21 mouse cellular contexts compared by ENCODE assay signal in genomic region chr3:128856515-128856914, GRCm38 (mm10).
DNase-seq lines count a peak whose midpoint lies in the region; ATAC-seq lines count a peak whose summit lies in the region.
"Had no signal": no experiment of that assay in that cellular context is flagged by ENCODE, and none has a peak within 500 bp of the region (broad histone marks: within the 10 kb centered on the region; RNA-seq: fewer than 3 reads in every experiment).

No protein-coding gene starts in this region.

- H3K4me3 ChIP-seq in hindbrain, embryonic 10.5 days, result no peak overlapping the region
- H3K4me3 ChIP-seq in hindbrain, embryonic 13.5 days, result no peak overlapping the region
- no peak overlapping the region for H3K4me3 ChIP-seq in midbrain, embryonic 14.5 days (replicated peaks; ENCODE audit: low read depth, low read length)
- no peak overlapping the region for H3K4me3 ChIP-seq in midbrain, embryonic 16.5 days (ENCODE audit: low read depth, low read length)
- no peak overlapping the region for H3K4me3 ChIP-seq in embryonic facial prominence, embryonic 12.5 days
- H3K4me3 ChIP-seq: forebrain, embryonic 10.5 days; limb, embryonic 15.5 days; myocyte had no signal

- ATAC-seq in hindbrain, embryonic 13.5 days (ENCODE audit: low FRiP score), result no peak
- no peak for ATAC-seq in midbrain, embryonic 14.5 days (ENCODE audit: low FRiP score, low TSS enrichment)
- no peak for ATAC-seq in midbrain, embryonic 16.5 days
- no peak; the same call in 1 of the 2 replicates for ATAC-seq in embryonic facial prominence, embryonic 12.5 days (ENCODE audit: insufficient number of reproducible peaks, insufficient read depth, low FRiP score, low TSS enrichment)
- ATAC-seq: forebrain, embryonic 16.5 days; hindbrain, postnatal 0 days; intestine, embryonic 16.5 days had no signal

- peak; percentile 6 for DNase-seq in hindbrain, embryonic 10.5 days (ENCODE audit: low spot score)
- peak; percentile 22 for DNase-seq in midbrain, embryonic 14.5 days
- DNase-seq in retina, embryonic 14.5 days (ENCODE audit: low spot score), result peak; percentile 45
- no peak for DNase-seq in layer of hippocampus, postnatal 36 days
- no peak for DNase-seq in cerebellum, adult 8-10 months
- DNase-seq: adrenal gland, postnatal 10 days; cerebellum, adult 9-10 months; heart, postnatal 36 days; kidney, adult 9 months; kidney, postnatal 25 days; lung, embryonic 14.5 days had no signal

- no peak overlapping the region for H3K4me2 ChIP-seq in hindbrain, embryonic 13.5 days
- H3K4me2 ChIP-seq in midbrain, embryonic 14.5 days (ENCODE audit: low read length), result no peak overlapping the region
- H3K4me2 ChIP-seq in midbrain, embryonic 16.5 days (ENCODE audit: low read length), result no peak overlapping the region
- no peak overlapping the region for H3K4me2 ChIP-seq in embryonic facial prominence, embryonic 12.5 days (replicated peaks)
- H3K4me2 ChIP-seq: limb, embryonic 15.5 days; lung, embryonic 14.5 days had no signal

- no peaks in the 10 kb centered on the region for H3K36me3 ChIP-seq in hindbrain, embryonic 10.5 days
- no peaks in the 10 kb centered on the region for H3K36me3 ChIP-seq in hindbrain, embryonic 13.5 days
- no peaks in the 10 kb centered on the region for H3K36me3 ChIP-seq in midbrain, embryonic 14.5 days (ENCODE audit: control insufficient read depth, insufficient read depth, low read length)
- H3K36me3 ChIP-seq in midbrain, embryonic 16.5 days (ENCODE audit: control insufficient read depth, insufficient read depth, low read length), result no peaks in the 10 kb centered on the region
- H3K36me3 ChIP-seq in embryonic facial prominence, embryonic 12.5 days, result no peaks in the 10 kb centered on the region
- H3K36me3 ChIP-seq: forebrain, embryonic 10.5 days; limb, embryonic 15.5 days had no signal

- H3K27me3 ChIP-seq in hindbrain, embryonic 10.5 days (ENCODE audit: insufficient read depth, poor library complexity, severe bottlenecking), result no peaks in the 10 kb centered on the region
- no peaks in the 10 kb centered on the region for H3K27me3 ChIP-seq in hindbrain, embryonic 13.5 days
- no peaks in the 10 kb centered on the region for H3K27me3 ChIP-seq in midbrain, embryonic 14.5 days (ENCODE audit: control insufficient read depth, insufficient read depth, low read length)
- no peaks in the 10 kb centered on the region for H3K27me3 ChIP-seq in midbrain, embryonic 16.5 days (ENCODE audit: control insufficient read depth, insufficient read depth, low read depth, low read length)
- H3K27me3 ChIP-seq in embryonic facial prominence, embryonic 12.5 days, result no peaks in the 10 kb centered on the region
- H3K27me3 ChIP-seq: limb, embryonic 15.5 days had no signal

- H3K9me3 ChIP-seq in hindbrain, embryonic 10.5 days, result no peaks in the 10 kb centered on the region
- no peaks in the 10 kb centered on the region for H3K9me3 ChIP-seq in hindbrain, embryonic 13.5 days
- H3K9me3 ChIP-seq in midbrain, embryonic 14.5 days (ENCODE audit: control insufficient read depth, low read length), result no peaks in the 10 kb centered on the region
- no peaks in the 10 kb centered on the region for H3K9me3 ChIP-seq in midbrain, embryonic 16.5 days (replicated peaks; ENCODE audit: control insufficient read depth, low read length, poor library complexity, severe bottlenecking)
- H3K9me3 ChIP-seq in embryonic facial prominence, embryonic 12.5 days, result no peaks in the 10 kb centered on the region
- H3K9me3 ChIP-seq: forebrain, embryonic 10.5 days; limb, embryonic 15.5 days had no signal

- no peak overlapping the region for H3K9ac ChIP-seq in hindbrain, embryonic 13.5 days
- no peak overlapping the region for H3K9ac ChIP-seq in midbrain, embryonic 14.5 days (replicated peaks; ENCODE audit: low read length)
- no peak overlapping the region for H3K9ac ChIP-seq in midbrain, embryonic 16.5 days (ENCODE audit: low read depth, low read length)
- H3K9ac ChIP-seq in embryonic facial prominence, embryonic 12.5 days, result no peak overlapping the region
- H3K9ac ChIP-seq: limb, embryonic 15.5 days; liver, embryonic 14.5 days; lung, embryonic 14.5 days had no signal

- H3K4me1 ChIP-seq in hindbrain, embryonic 10.5 days (replicated peaks), result no peaks in the 10 kb centered on the region
- H3K4me1 ChIP-seq in hindbrain, embryonic 13.5 days (replicated peaks), result no peaks in the 10 kb centered on the region
- no peaks in the 10 kb centered on the region for H3K4me1 ChIP-seq in midbrain, embryonic 14.5 days (ENCODE audit: control insufficient read depth, insufficient read depth, low read length)
- H3K4me1 ChIP-seq in midbrain, embryonic 16.5 days (ENCODE audit: control insufficient read depth, insufficient read depth, low read length), result no peaks in the 10 kb centered on the region
- peaks cover 5% of the 10 kb centered on the region; the same call in 1 of the 2 replicates for H3K4me1 ChIP-seq in embryonic facial prominence, embryonic 12.5 days
- H3K4me1 ChIP-seq: forebrain, embryonic 10.5 days; limb, embryonic 15.5 days had no signal

- WGBS in hindbrain, embryonic 10.5 days, result 77% methylated on average over 5 of the region's 5 CpGs
- WGBS in hindbrain, embryonic 13.5 days, result 64% methylated on average over 5 of the region's 5 CpGs
- WGBS in midbrain, embryonic 14.5 days, result 58% methylated on average over 5 of the region's 5 CpGs
- WGBS in midbrain, embryonic 16.5 days, result 54% methylated on average over 5 of the region's 5 CpGs
- WGBS in embryonic facial prominence, embryonic 12.5 days, result 21% methylated on average over 5 of the region's 5 CpGs

- no peak overlapping the region for H3K27ac ChIP-seq in hindbrain, embryonic 10.5 days
- no peak overlapping the region for H3K27ac ChIP-seq in hindbrain, embryonic 13.5 days
- no peak overlapping the region for H3K27ac ChIP-seq in midbrain, embryonic 14.5 days (replicated peaks; ENCODE audit: low read depth, low read length)
- no peak overlapping the region for H3K27ac ChIP-seq in midbrain, embryonic 16.5 days (ENCODE audit: low read length)
- H3K27ac ChIP-seq in embryonic facial prominence, embryonic 12.5 days, result 0 out of 2 replicates have a peak overlapping the region, but pooled peaks have one; percentile 30
- H3K27ac ChIP-seq: forebrain, embryonic 10.5 days; hindbrain, postnatal 0 days; limb, embryonic 15.5 days; liver, embryonic 14.5 days had no signal

Comparison
In these comparisons a context has a peak if more than half of its experiments do, and no peak if none do; other contexts are left out.
1. DNase-seq: peak in hindbrain, embryonic 10.5 days (single experiment), midbrain, embryonic 14.5 days (single experiment) and retina, embryonic 14.5 days (single experiment); none in layer of hippocampus, postnatal 36 days (0 of 2) and cerebellum, adult 8-10 months (single experiment).